Mouse (Mus musculus) lung, embryonic 16.5 days (tissue): ENCODE data around the gene Tpk1. TPM values are rescaled to one million over a fixed set of nuclear protein-coding genes. Genes with fewer than 3 reads are reported as not detected.

Source experiments
- ATAC-seq: fragments of 200-750 bp; cut with Nextera tagmentation; 2 replicates; pipeline ENCODE4 v1.8.0; 2017; ENCODE audit warnings: low read depth, mild to moderate bottlenecking, moderate library complexity
- H3K27ac ChIP-seq: fragments of 300-500 bp; sonication (generic); 2 replicates; pipeline ENCODE4 v1.5.1; 2014; ENCODE audit warnings: mild to moderate bottlenecking, control low read depth, low read length
- H3K27me3 ChIP-seq: fragments of 300-500 bp; sonication (generic); 2 replicates; pipeline ENCODE4 v1.6.1; 2014; ENCODE audit warnings: low read depth, low read length, mixed read lengths; ENCODE audit not compliant: control insufficient read depth, insufficient read depth
- H3K36me3 ChIP-seq: fragments of 300-500 bp; sonication (generic); 2 replicates; pipeline ENCODE4 v1.6.1; 2014; ENCODE audit warnings: low read length; ENCODE audit not compliant: control insufficient read depth, insufficient read depth
- H3K4me1 ChIP-seq: fragments of 300-500 bp; sonication (generic); replicated peaks from 2 replicates; pipeline ENCODE4 v1.6.1; 2014; ENCODE audit warnings: low read length, mixed read lengths; ENCODE audit not compliant: control insufficient read depth, insufficient read depth
- H3K4me2 ChIP-seq: fragments of 300-500 bp; sonication (generic); 2 replicates; pipeline ENCODE4 v1.6.1; 2014; ENCODE audit warnings: low read depth, low read length, control low read depth
- H3K4me3 ChIP-seq: fragments of 300-500 bp; sonication (generic); 2 replicates; pipeline ENCODE4 v1.5.1; 2014; ENCODE audit warnings: mild to moderate bottlenecking, low read length, control low read depth
- H3K9ac ChIP-seq: fragments of 300-500 bp; sonication (generic); 2 replicates; pipeline ENCODE4 v1.6.1; 2014; ENCODE audit warnings: low read length, control low read depth
- H3K9me3 ChIP-seq: fragments of 300-500 bp; sonication (generic); 2 replicates; pipeline ENCODE4 v1.6.1; 2016; ENCODE audit warnings: low read length; ENCODE audit not compliant: control insufficient read depth
- WGBS: fragments of 180-500 bp; shearing (Covaris S2); extraction: QIAGEN DNeasy Blood & Tissue Kit; methylation state at CpG from one replicate; pipeline ENCODE4 v1.1.7; 2014; 5-methylcytosine and 5-hydroxymethylcytosine counted together
- polyA plus RNA-seq: library from polyadenylated mRNA; unstranded; fragments of >200 nt; fragmentation: Nextera tagmentation; extraction: Ambion mirVana; gene quantifications from 2 replicates; pipeline ENCODE4 v1.2.1, GENCODE M21; 2015

Tpk1 gene
- polyA plus RNA-seq, 1 experiment from 2014 or later = 13.0 TPM

GRCm38 (mm10) chr6:43674986-43675760 lies 9.1 kb upstream of the Tpk1 start:
- Histone ChIP-seq H3K4me2 (no peak overlapping the region), H3K36me3 (no peaks in the 10 kb centered on the region), H3K27ac (0 out of 2 replicates have a peak overlapping the region, but pooled peaks have one; percentile 42), H3K4me3 (no peak overlapping the region), H3K4me1 (peaks cover 5% of the 10 kb centered on the region), H3K9me3 (no peaks in the 10 kb centered on the region; the same call in 1 of the 2 replicates), H3K27me3 (no peaks in the 10 kb centered on the region), H3K9ac (no peak overlapping the region)
- peak; percentile 65 for ATAC-seq
- WGBS = 45% methylated on average over 3 of the region's 3 CpGs

- Histone ChIP-seq H3K27ac (no peak overlapping the region), H3K36me3 (no peaks in the 10 kb centered on the region), H3K27me3 (no peaks in the 10 kb centered on the region), H3K9me3 (no peaks in the 10 kb centered on the region; the same call in 1 of the 2 replicates), H3K9ac (no peak overlapping the region), H3K4me3 (no peak overlapping the region), H3K4me1 (peaks cover 3% of the 10 kb centered on the region), H3K4me2 (no peak overlapping the region)
- ATAC-seq = no peak
- 65% methylated on average over 2 of the region's 2 CpGs for WGBS
Measured at GRCm38 (mm10) chr6:43670939-43671338, 4.9 kb upstream of the Tpk1 start.

GRCm38 (mm10) chr6:43667681-43668080 lies 1.6 kb upstream of the Tpk1 start:
- no peak for ATAC-seq
- Histone ChIP-seq H3K36me3 (no peaks in the 10 kb centered on the region), H3K4me1 (no peaks in the 10 kb centered on the region; the same call in 1 of the 2 replicates), H3K27ac (no peak overlapping the region), H3K4me2 (no peak overlapping the region), H3K27me3 (no peaks in the 10 kb centered on the region), H3K4me3 (no peak overlapping the region), H3K9me3 (no peaks in the 10 kb centered on the region; the same call in 1 of the 2 replicates), H3K9ac (no peak overlapping the region)
- WGBS = 78% methylated on average over 2 of the region's 2 CpGs

- Histone ChIP-seq H3K27me3 (no peaks in the 10 kb centered on the region), H3K36me3 (no peaks in the 10 kb centered on the region), H3K9ac (peak overlapping the region; percentile 89; the same call in 1 of the 2 replicates), H3K27ac (peak overlapping the region; percentile 96), H3K4me2 (peak overlapping the region; percentile 80), H3K9me3 (no peaks in the 10 kb centered on the region; the same call in 1 of the 2 replicates), H3K4me1 (no peaks in the 10 kb centered on the region; the same call in 1 of the 2 replicates), H3K4me3 (peak overlapping the region; percentile 74)
- no peak for ATAC-seq
- WGBS = 79% methylated on average over 7 of the region's 7 CpGs
Measured at GRCm38 (mm10) chr6:43666611-43667400, 728 bp upstream of the Tpk1 start.

GRCm38 (mm10) chr6:43661822-43662221 lies 4.3 kb downstream of the Tpk1 start:
- no peak for ATAC-seq
- H3K9ac ChIP-seq = no peak overlapping the region
- no peaks in the 10 kb centered on the region for H3K36me3 ChIP-seq
- no peaks in the 10 kb centered on the region for H3K9me3 ChIP-seq
- no peak overlapping the region for H3K4me2 ChIP-seq
- H3K27me3 ChIP-seq = no peaks in the 10 kb centered on the region
- no peaks in the 10 kb centered on the region; the same call in 1 of the 2 replicates for H3K4me1 ChIP-seq
- H3K27ac ChIP-seq = no peak overlapping the region
- no peak overlapping the region for H3K4me3 ChIP-seq
- WGBS = 86% methylated on average over 2 of the region's 2 CpGs

- H3K4me2 ChIP-seq = no peak overlapping the region
- H3K27ac ChIP-seq = no peak overlapping the region
- no peaks in the 10 kb centered on the region for H3K36me3 ChIP-seq
- no peaks in the 10 kb centered on the region for H3K27me3 ChIP-seq
- H3K9me3 ChIP-seq = no peaks in the 10 kb centered on the region
- H3K4me1 ChIP-seq = no peaks in the 10 kb centered on the region; the same call in 1 of the 2 replicates
- 39% methylated on average over 4 of the region's 4 CpGs for WGBS
- H3K4me3 ChIP-seq = no peak overlapping the region
- ATAC-seq = no peak
- H3K9ac ChIP-seq = no peak overlapping the region
Measured at GRCm38 (mm10) chr6:43658290-43658689, 7.8 kb downstream of the Tpk1 start.

GRCm38 (mm10) chr6:43657845-43658244 lies 8.2 kb downstream of the Tpk1 start:
- H3K27ac ChIP-seq = no peak overlapping the region
- ATAC-seq = no peak

GRCm38 (mm10) chr6:43654876-43655456 lies 11.1 kb downstream of the Tpk1 start:
- Histone ChIP-seq H3K4me2 (no peak overlapping the region), H3K9ac (no peak overlapping the region), H3K27ac (no peak overlapping the region), H3K9me3 (no peaks in the 10 kb centered on the region), H3K4me1 (no peaks in the 10 kb centered on the region; the same call in 1 of the 2 replicates), H3K36me3 (no peaks in the 10 kb centered on the region), H3K27me3 (no peaks in the 10 kb centered on the region), H3K4me3 (no peak overlapping the region)
- no peak for ATAC-seq
- 58% methylated on average over 8 of the region's 8 CpGs for WGBS

More at GRCm38 (mm10) chr6:43657845-43658244, 8.2 kb downstream of the Tpk1 start:
- Histone ChIP-seq H3K4me1 (no peaks in the 10 kb centered on the region; the same call in 1 of the 2 replicates), H3K9me3 (no peaks in the 10 kb centered on the region), H3K9ac (no peak overlapping the region), H3K4me3 (no peak overlapping the region), H3K4me2 (no peak overlapping the region), H3K36me3 (no peaks in the 10 kb centered on the region), H3K27me3 (no peaks in the 10 kb centered on the region)
- 84% methylated on average over 3 of the region's 3 CpGs for WGBS

- 80% methylated on average over 2 of the region's 2 CpGs for WGBS
- Histone ChIP-seq H3K36me3 (no peaks in the 10 kb centered on the region), H3K4me1 (no peaks in the 10 kb centered on the region), H3K4me2 (no peak overlapping the region), H3K4me3 (no peak overlapping the region), H3K27me3 (no peaks in the 10 kb centered on the region), H3K27ac (no peak overlapping the region), H3K9me3 (no peaks in the 10 kb centered on the region), H3K9ac (no peak overlapping the region)
- ATAC-seq = no peak
Measured at GRCm38 (mm10) chr6:43649516-43649915, 16.6 kb downstream of the Tpk1 start.
